Mouse (Mus musculus) forebrain, embryonic 11.5 days (tissue): ENCODE measurements around the gene Pex10. TPM values are rescaled to one million over a fixed set of nuclear protein-coding genes. Genes with fewer than 3 reads are reported as not detected.
"Not testable (repeated sequence)": the region's sequence is repeated elsewhere in the genome, so short reads cannot be mapped to it uniquely, and the experiment has no call there.

Experiments
- ATAC-seq: fragments of 200-750 bp; cut with Nextera tagmentation; replicated peaks from 2 replicates; pipeline ENCODE4 v1.8.0; 2017; ENCODE audit warnings: moderate TSS enrichment; ENCODE audit not compliant: low FRiP score
- DNase-seq: peaks from one replicate; pipeline ENCODE4 v3.0.0-alpha.2; 2017; ENCODE audit warnings: low spot score
- H3K27ac ChIP-seq: fragments of 300-500 bp; sonication (generic); 2 replicates; pipeline ENCODE4 v1.5.1; 2014; ENCODE audit warnings: low read depth, low read length
- H3K27me3 ChIP-seq: fragments of 300-500 bp; sonication (generic); 2 replicates; pipeline ENCODE4 v1.6.1; 2014; ENCODE audit warnings: mild to moderate bottlenecking, low read length, mixed read lengths; ENCODE audit not compliant: control insufficient read depth, insufficient read depth
- H3K36me3 ChIP-seq: fragments of 300-500 bp; sonication (generic); 2 replicates; pipeline ENCODE4 v1.6.1; 2014; ENCODE audit warnings: mild to moderate bottlenecking, low read length, moderate library complexity, mixed read lengths; ENCODE audit not compliant: control insufficient read depth, insufficient read depth
- H3K4me1 ChIP-seq: fragments of 300-500 bp; sonication (generic); replicated peaks from 2 replicates; pipeline ENCODE4 v1.6.1; 2014; ENCODE audit warnings: low read length, mixed read lengths; ENCODE audit not compliant: control insufficient read depth, insufficient read depth
- H3K4me2 ChIP-seq: fragments of 300-500 bp; sonication (generic); 2 replicates; pipeline ENCODE4 v1.6.1; 2014; ENCODE audit warnings: low read depth, mild to moderate bottlenecking, low read length, moderate library complexity, mixed read lengths; ENCODE audit not compliant: severe bottlenecking
- H3K4me3 ChIP-seq: fragments of 300-500 bp; sonication (generic); 2 replicates; pipeline ENCODE4 v1.5.1; 2014; ENCODE audit warnings: low read depth, low read length
- H3K9ac ChIP-seq: fragments of 300-500 bp; sonication (generic); 2 replicates; pipeline ENCODE4 v1.6.1; 2014; ENCODE audit warnings: low read length
- H3K9me3 ChIP-seq: fragments of 300-500 bp; sonication (generic); 2 replicates; pipeline ENCODE4 v1.6.1; 2016; ENCODE audit warnings: low read length, mixed read lengths; ENCODE audit not compliant: control insufficient read depth
- WGBS: fragments of 180-500 bp; shearing (Covaris S2); extraction: QIAGEN DNeasy Blood & Tissue Kit; methylation state at CpG from one replicate; pipeline ENCODE4 v1.1.7; 2014; 5-methylcytosine and 5-hydroxymethylcytosine counted together
- polyA plus RNA-seq: library from polyadenylated mRNA; unstranded; fragments of >200 nt; fragmentation: Nextera tagmentation; extraction: Ambion mirVana; gene quantifications from 2 replicates; pipeline ENCODE4 v1.2.1, GENCODE M21; 2014

The Pex10 gene
- polyA plus RNA-seq, 1 experiment from 2014 or later, result 7.2 TPM

DNA sequence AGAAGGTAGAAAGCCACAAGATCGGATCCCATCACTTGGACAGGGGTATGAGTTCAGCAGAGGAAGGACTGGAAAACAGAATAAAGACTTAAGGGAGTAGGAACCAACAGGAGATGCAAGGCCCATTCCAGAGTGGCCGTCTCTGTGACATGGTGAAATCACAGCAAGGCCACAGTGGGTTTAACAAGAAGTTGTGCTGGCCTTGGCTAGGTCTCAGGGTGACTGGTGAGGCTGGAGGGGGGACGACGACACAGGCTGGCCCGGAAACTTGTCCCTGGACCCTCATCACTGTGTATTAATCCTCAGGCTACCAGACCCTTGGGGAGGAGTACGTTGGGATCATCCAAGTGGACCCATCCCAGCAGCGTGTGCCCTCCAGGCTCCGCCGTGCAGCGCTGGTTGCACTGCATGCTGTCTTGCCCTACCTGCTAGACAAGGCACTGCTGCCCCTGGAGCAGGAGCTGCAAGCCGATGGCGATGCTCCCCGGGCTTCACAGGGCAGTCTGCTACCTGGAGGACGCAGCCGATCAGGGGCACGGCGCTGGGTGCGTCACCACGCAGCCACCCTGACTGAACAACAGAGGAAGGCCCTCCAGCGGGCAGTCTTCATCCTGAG lies 1.6 kb downstream of the Pex10 start:
- no peaks in the 10 kb centered on the region for H3K27me3 ChIP-seq
- no peak overlapping the region for H3K9ac ChIP-seq
- no peak overlapping the region for H3K4me2 ChIP-seq
- no peak for DNase-seq
- WGBS, result 96% methylated on average over 20 of the region's 20 CpGs
- H3K4me3 ChIP-seq, result no peak overlapping the region
- no peak for ATAC-seq
- H3K9me3 ChIP-seq, result no peaks in the 10 kb centered on the region
- peaks cover 12% of the 10 kb centered on the region; the same call in 1 of the 2 replicates for H3K36me3 ChIP-seq
- peaks cover 7% of the 10 kb centered on the region; the same call in 1 of the 2 replicates for H3K4me1 ChIP-seq
- H3K27ac ChIP-seq, result no peak overlapping the region

DNA sequence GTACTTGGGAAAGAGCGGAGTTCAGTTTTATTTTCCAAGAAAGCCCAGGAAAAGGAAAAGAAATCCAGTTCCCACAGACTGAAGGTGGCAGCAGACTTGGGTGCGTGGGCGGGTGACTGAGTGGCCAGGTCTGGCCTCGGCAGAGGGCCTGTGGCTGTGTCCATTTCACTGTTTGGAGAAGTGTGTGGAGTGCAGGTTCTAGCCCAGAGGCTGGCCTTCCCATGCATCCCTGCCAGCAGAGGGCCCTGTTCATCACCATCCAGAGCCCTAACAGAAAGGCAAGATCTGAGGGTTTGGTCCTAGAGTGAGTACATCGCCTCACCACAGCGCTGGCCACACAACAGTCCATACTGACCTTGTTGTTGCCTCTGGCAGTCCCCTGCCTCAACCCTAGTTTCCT lies 2.4 kb downstream of the Pex10 start:
- Histone ChIP-seq H3K36me3 (peaks cover 12% of the 10 kb centered on the region; the same call in 1 of the 2 replicates), H3K9ac (no peak overlapping the region), H3K4me2 (no peak overlapping the region), H3K4me3 (no peak overlapping the region), H3K4me1 (peaks cover 7% of the 10 kb centered on the region; the same call in 1 of the 2 replicates), H3K27me3 (no peaks in the 10 kb centered on the region), H3K27ac (no peak overlapping the region), H3K9me3 (no peaks in the 10 kb centered on the region)
- 86% methylated on average over 6 of the region's 6 CpGs for WGBS
- ATAC-seq, result no peak
- DNase-seq, result no peak

DNA sequence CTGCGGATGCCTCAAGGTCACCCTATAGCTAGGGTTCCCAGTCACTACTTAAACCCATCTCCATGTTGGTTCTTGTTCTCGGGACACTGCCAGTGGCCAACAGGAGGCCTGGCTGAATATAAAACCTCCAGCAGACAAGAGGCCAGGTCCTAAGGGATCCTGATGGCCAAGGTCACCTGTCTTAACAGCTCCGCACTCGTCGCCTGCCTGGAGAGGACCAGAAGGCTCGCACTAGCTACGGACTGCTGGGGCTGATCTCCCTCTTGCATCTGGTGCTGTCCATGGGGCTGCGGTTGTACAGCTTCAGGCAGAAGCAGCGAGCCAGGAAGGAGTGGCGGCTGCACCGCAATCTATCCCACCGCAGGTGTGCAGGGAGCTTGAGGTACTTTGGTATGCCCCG lies 3.4 kb downstream of the Pex10 start:
- Histone ChIP-seq H3K4me2 (no peak overlapping the region), H3K9ac (no peak overlapping the region), H3K4me3 (no peak overlapping the region), H3K36me3 (peaks cover 12% of the 10 kb centered on the region; the same call in 1 of the 2 replicates), H3K27ac (no peak overlapping the region), H3K4me1 (peaks cover 7% of the 10 kb centered on the region; the same call in 1 of the 2 replicates), H3K27me3 (no peaks in the 10 kb centered on the region), H3K9me3 (no peaks in the 10 kb centered on the region)
- WGBS, result 95% methylated on average over 13 of the region's 13 CpGs
- no peak for ATAC-seq
- DNase-seq, result no peak

DNA sequence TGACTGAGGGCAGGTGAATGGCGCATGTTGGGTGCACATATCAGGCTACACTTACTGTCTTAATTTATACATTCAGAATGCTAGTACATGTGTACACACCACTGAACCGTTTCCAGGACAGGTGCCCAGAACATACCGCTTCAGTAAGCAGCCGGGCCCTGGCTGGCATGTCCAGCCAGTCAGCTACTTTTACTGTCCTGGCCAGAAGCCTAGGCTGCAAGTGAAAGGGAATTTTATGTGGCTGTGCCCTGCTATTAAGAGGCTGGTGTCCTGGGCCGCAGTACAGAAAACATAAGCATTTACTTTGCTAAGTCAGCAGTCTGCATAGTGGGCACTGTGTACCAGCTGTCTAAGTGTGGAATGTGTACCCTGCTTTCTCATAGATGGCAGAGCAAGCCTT lies 4.1 kb downstream of the Pex10 start:
- H3K9ac ChIP-seq, result no peak overlapping the region
- 97% methylated on average over 5 of the region's 5 CpGs for WGBS
- H3K4me1 ChIP-seq, result peaks cover 6% of the 10 kb centered on the region; the same call in 1 of the 2 replicates
- no peak overlapping the region for H3K4me2 ChIP-seq
- H3K27ac ChIP-seq, result no peak overlapping the region
- no peaks in the 10 kb centered on the region for H3K27me3 ChIP-seq
- H3K36me3 ChIP-seq, result peaks cover 12% of the 10 kb centered on the region; the same call in 1 of the 2 replicates
- ATAC-seq (no peak), DNase-seq (no peak)
- H3K9me3 ChIP-seq, result no peaks in the 10 kb centered on the region
- H3K4me3 ChIP-seq, result no peak overlapping the region

DNA sequence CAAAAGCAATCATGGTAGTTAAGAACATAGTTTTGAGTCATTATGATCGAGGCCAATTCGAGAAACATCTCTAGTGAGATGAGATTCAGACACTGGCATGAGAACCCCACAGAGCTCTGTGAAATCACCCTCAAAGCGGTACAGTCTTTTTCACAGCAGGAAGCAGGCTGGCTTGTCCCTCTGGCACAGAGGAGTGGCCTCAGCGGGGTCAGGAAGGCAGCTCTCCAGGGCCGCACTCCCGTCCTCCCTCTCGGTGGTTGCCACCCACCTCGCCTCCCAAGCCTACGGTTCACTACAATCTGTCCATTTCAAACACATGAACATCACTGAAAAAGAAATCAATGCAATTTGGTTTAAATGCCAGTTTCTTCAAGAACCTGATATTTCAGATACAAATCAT lies 7.6 kb downstream of the Pex10 start:
- H3K36me3 ChIP-seq, result peaks cover 17% of the 10 kb centered on the region; the same call in 1 of the 2 replicates
- no peak for DNase-seq
- 86% methylated on average over 9 of the region's 9 CpGs for WGBS
- H3K27me3 ChIP-seq, result no peaks in the 10 kb centered on the region
- H3K4me2 ChIP-seq, result no peak overlapping the region
- ATAC-seq, result no peak
- no peak overlapping the region for H3K4me3 ChIP-seq
- no peaks in the 10 kb centered on the region for H3K9me3 ChIP-seq
- no peak overlapping the region for H3K27ac ChIP-seq
- H3K9ac ChIP-seq, result no peak overlapping the region
- H3K4me1 ChIP-seq, result no peaks in the 10 kb centered on the region

DNA sequence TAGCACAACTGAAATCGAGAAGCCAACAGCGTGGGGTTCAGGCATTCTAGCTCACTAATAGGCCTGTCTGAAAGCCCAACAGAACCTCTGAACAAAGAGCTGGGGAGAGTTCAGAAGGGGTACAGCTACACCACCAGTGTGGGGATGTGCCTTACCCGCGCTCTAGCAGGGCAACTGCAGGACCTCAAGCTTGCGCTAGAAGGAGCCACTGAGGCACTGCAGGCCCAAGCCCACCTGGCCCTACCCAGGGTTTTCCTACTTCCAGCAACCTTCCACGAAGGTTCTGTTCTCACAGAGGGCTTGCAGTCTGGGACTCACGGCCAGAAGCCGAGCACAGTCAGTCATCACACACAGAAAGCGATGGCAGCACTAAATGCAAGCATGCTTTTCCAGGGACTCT lies 8.3 kb downstream of the Pex10 start:
- H3K9me3 ChIP-seq, result no peaks in the 10 kb centered on the region
- peaks cover 15% of the 10 kb centered on the region; the same call in 1 of the 2 replicates for H3K36me3 ChIP-seq
- H3K27ac ChIP-seq, result no peak overlapping the region
- ATAC-seq (no peak), DNase-seq (no peak)
- no peak overlapping the region for H3K9ac ChIP-seq
- no peaks in the 10 kb centered on the region for H3K4me1 ChIP-seq
- H3K4me2 ChIP-seq, result no peak overlapping the region
- H3K4me3 ChIP-seq, result no peak overlapping the region
- WGBS, result 88% methylated on average over 9 of the region's 9 CpGs
- H3K27me3 ChIP-seq, result no peaks in the 10 kb centered on the region

DNA sequence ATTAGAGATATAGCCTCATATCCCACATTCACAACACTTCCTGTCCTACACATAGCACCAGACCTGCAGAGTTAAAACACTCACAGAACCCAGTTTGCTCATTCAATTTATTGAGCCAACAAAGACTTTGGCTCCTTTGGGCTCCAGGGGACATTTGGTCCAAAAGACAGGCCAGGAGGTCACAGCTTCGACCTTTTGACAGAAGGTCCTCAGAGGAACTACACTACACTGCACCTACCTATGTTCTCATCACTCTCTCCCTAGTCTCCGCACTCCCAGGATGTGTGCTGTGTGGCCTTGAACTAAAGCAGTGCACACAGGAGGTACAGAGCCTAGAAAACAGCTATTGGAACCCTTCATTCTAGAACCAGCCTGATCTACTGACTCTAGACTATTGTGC lies 9.0 kb downstream of the Pex10 start:
- Histone ChIP-seq H3K27ac (no peak overlapping the region), H3K9me3 (no peaks in the 10 kb centered on the region), H3K4me2 (no peak overlapping the region), H3K9ac (no peak overlapping the region), H3K36me3 (peaks cover 16% of the 10 kb centered on the region; the same call in 1 of the 2 replicates), H3K4me3 (no peak overlapping the region), H3K4me1 (no peaks in the 10 kb centered on the region), H3K27me3 (no peaks in the 10 kb centered on the region)
- no peak for ATAC-seq
- no peak for DNase-seq
- 88% methylated on average over 2 of the region's 2 CpGs for WGBS

DNA sequence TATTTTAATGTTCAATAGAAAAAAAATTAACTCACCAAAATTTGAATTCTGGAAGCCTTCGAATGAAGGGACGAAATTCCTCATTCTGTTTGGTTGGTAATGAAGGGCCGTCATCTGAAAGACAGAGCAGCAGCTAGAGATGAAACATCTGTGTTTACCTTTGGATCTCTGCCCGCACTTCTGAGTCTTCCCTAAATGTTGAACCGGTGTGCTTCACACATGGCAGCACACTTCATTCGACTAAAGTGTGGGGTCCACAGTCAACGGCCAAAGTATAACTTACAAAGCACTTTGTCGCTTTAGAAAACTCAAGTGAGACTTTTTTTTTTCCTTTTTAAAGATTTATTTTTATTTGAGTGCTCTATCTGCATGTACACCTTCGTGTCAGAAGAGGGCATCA lies 9.9 kb downstream of the Pex10 start:
- no peak overlapping the region for H3K4me3 ChIP-seq
- H3K9ac ChIP-seq, result no peak overlapping the region
- H3K9me3 ChIP-seq, result no peaks in the 10 kb centered on the region
- peaks cover 11% of the 10 kb centered on the region; the same call in 1 of the 2 replicates for H3K36me3 ChIP-seq
- DNase-seq, result no peak
- H3K27ac ChIP-seq, result no peak overlapping the region
- no peaks in the 10 kb centered on the region for H3K27me3 ChIP-seq
- 92% methylated on average over 9 of the region's 9 CpGs for WGBS
- no peak for ATAC-seq
- H3K4me1 ChIP-seq, result no peaks in the 10 kb centered on the region
- H3K4me2 ChIP-seq, result no peak overlapping the region

DNA sequence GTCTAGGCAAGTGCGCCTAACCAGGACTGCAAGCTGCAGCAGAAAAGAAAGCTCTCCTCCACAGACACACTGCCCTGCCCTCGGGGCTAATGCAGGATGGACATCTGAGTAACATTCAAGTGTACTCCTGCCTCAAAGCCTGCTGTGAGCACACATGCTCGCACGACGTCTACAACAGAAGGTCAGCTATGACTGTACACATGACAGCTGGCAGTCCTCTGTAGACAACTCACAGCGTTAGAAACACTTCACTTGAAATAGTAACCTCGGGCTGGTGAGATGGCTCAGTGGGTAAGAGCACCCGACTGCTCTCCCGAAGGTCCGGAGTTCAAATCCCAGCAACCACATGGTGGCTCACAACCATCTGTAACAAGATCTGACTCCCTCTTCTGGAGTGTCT lies 12.0 kb downstream of the Pex10 start:
- not testable (repeated sequence) for H3K4me3 ChIP-seq, H3K9me3 ChIP-seq, ATAC-seq, DNase-seq, H3K4me1 ChIP-seq, H3K27me3 ChIP-seq, H3K27ac ChIP-seq, H3K4me2 ChIP-seq, H3K9ac ChIP-seq
- peaks cover 11% of the 10 kb centered on the region; the same call in 1 of the 2 replicates for H3K36me3 ChIP-seq
- 91% methylated on average over 10 of the region's 10 CpGs for WGBS
